Mouse (Mus musculus) ES-Bruce4 (cell line): ENCODE data around the gene Ltc4s. TPM values are rescaled to one million over a fixed set of nuclear protein-coding genes. Genes with fewer than 3 reads are reported as not detected.

ENCODE experiments used
- H3K27ac ChIP-seq: 2 replicates; pipeline ENCODE4 v1.5.1; 2012; ENCODE audit warnings: low read length, inconsistent platforms; ENCODE audit not compliant: insufficient read depth
- H3K27me3 ChIP-seq: 2 replicates; pipeline ENCODE4 v1.6.1; 2012; ENCODE audit warnings: mild to moderate bottlenecking, low read length, inconsistent platforms; ENCODE audit not compliant: control insufficient read depth, poor library complexity, insufficient read depth, severe bottlenecking
- H3K36me3 ChIP-seq: 2 replicates; pipeline ENCODE4 v1.6.1; 2012; ENCODE audit warnings: inconsistent platforms, mild to moderate bottlenecking, low read length, moderate library complexity; ENCODE audit not compliant: control insufficient read depth, poor library complexity, insufficient read depth, severe bottlenecking
- H3K4me1 ChIP-seq: one replicate; pipeline ENCODE4 v1.8.1; 2011; ENCODE audit warnings: low read length; ENCODE audit not compliant: control insufficient read depth, insufficient read depth
- H3K4me3 ChIP-seq: 2 replicates; pipeline ENCODE4 v1.5.1; 2011; ENCODE audit warnings: low read depth, mild to moderate bottlenecking, low read length
- H3K9ac ChIP-seq: 2 replicates; pipeline ENCODE4 v1.6.1; 2012; ENCODE audit warnings: low read depth, mild to moderate bottlenecking, inconsistent platforms; ENCODE audit not compliant: poor library complexity, severe bottlenecking
- H3K9me3 ChIP-seq: replicated peaks from 2 replicates; pipeline ENCODE4 v1.6.1; 2012; ENCODE audit warnings: mild to moderate bottlenecking, low read length, inconsistent platforms; ENCODE audit not compliant: control insufficient read depth, poor library complexity, insufficient read depth, severe bottlenecking
- CTCF ChIP-seq: IDR thresholded peaks from one replicate; pipeline ENCODE4 v1.8.1; 2011; ENCODE audit warnings: low read depth, low read length
- EP300 ChIP-seq: IDR thresholded peaks from 2 replicates; pipeline ENCODE4 v1.6.1; 2011; ENCODE audit warnings: low read depth, low read length; ENCODE audit not compliant: insufficient read depth
- POLR2A ChIP-seq: IDR thresholded peaks from one replicate; pipeline ENCODE4 v1.8.1; 2011; ENCODE audit warnings: low read length; ENCODE audit not compliant: insufficient read depth
- polyA plus RNA-seq: library from polyadenylated mRNA; stranded (reverse); fragments of >200 nt; gene quantifications from 2 replicates; pipeline ENCODE4 v1.2.4, GENCODE M21; 2011; ENCODE audit warnings: low read depth; ENCODE audit not compliant: missing spikeins, insufficient read depth, insufficient read length

The Ltc4s gene
- polyA plus RNA-seq, 1 experiment: 2.7 TPM

DNA sequence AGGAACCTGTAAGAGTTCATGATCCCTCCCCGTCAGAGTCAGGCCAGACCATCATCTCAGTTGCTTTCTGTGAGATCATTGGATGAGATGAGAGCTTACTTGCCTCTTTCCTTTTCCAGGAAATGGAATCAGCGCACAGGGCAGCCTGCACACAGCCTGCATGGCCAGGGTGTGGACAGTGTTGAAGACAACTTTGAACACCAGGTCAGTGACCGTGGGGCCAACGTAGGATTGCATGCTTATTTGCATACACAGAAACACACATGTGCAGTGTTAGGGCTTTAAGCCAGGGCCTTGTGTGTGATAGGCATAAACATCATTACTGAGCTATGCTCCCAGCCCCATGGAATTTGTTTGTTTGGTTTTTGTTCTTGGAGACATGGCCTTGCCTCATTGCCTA is 40.9 kb downstream of the Ltc4s start:
- Histone ChIP-seq H3K4me1 (no peaks in the 10 kb centered on the region), H3K27me3 (no peaks in the 10 kb centered on the region), H3K27ac (no peak overlapping the region), H3K9me3 (no peaks in the 10 kb centered on the region), H3K4me3 (no peak overlapping the region), H3K36me3 (peaks cover 37% of the 10 kb centered on the region), H3K9ac (no peak overlapping the region)
- TF ChIP-seq POLR2A (no peak), EP300 (no peak)

DNA sequence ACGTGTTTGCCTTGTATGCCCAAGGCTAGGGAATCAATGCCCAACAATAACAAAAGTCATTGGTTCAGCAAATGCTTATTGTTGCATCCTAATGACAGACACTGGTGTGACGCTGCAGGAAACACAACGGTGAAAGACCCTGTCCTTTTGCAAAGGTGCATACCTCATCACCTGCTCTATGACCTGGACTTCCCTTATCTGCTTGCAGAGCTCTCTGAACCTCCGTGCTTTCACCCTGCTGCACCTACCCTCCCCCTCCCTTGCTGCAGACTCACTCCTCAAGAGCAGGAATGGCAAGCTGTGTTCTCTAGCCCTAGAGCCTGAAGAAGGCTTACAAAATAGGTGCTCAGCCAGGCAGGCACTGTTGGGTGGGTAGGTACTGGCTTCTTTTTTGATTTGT is 43.6 kb downstream of the Ltc4s start:
- Histone ChIP-seq H3K9me3 (no peaks in the 10 kb centered on the region), H3K4me1 (no peaks in the 10 kb centered on the region), H3K27me3 (no peaks in the 10 kb centered on the region), H3K27ac (no peak overlapping the region), H3K4me3 (no peak overlapping the region), H3K36me3 (peaks cover 11% of the 10 kb centered on the region), H3K9ac (no peak overlapping the region)
- TF ChIP-seq POLR2A: no peak

DNA sequence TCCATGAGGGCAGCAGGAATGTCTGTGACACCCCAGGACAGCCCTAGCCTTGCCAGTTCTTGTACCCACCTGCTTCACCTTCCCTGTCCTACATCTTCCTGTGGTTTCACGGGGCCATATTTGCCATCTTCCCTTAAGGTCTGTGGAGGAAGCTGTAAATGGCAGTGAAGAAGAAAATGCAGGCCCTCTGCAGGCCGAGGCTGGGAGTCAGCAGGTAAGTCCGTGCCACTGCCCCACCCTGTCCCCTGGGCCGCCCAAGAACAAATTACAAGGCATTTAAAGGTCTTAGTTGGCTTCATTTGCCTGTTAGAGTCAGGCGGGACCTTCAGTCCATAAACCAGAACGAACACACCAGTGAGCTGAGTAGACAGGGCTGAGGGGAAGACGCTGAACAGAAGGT is 44.3 kb downstream of the Ltc4s start:
- Histone ChIP-seq H3K27ac (no peak overlapping the region), H3K4me1 (no peaks in the 10 kb centered on the region), H3K4me3 (0 out of 2 replicates have a peak overlapping the region, but pooled peaks have one; percentile 9), H3K36me3 (peaks cover 4% of the 10 kb centered on the region), H3K27me3 (no peaks in the 10 kb centered on the region), H3K9me3 (no peaks in the 10 kb centered on the region), H3K9ac (no peak overlapping the region)
- TF ChIP-seq POLR2A: no peak
- TF ChIP-seq CTCF: no peak
- no peak for TF ChIP-seq EP300

DNA sequence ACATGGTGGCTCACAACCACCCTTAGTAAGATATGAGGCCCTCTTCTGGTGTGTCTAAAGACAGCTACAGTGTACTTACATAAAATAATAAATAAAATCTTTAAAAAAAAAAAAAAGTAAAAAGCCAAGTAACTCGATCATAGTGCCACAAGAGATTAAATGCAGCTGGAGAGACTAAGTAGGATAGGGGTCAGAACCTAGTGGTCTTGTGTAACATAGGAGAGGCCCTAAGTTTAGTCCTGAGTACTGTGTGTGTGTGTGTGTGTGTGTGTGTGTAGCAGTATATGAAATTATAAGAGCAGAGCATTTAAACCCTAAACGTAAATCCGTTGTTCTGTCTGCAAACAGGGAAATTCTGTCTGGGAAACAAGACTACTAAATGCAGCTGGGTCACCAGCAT is 46.1 kb downstream of the Ltc4s start:
- no peaks in the 10 kb centered on the region for H3K27me3 ChIP-seq
- H3K36me3 ChIP-seq: no peaks in the 10 kb centered on the region
- H3K4me1 ChIP-seq: no peaks in the 10 kb centered on the region
- H3K27ac ChIP-seq: no peak overlapping the region
- H3K4me3 ChIP-seq: no peak overlapping the region
- H3K9me3 ChIP-seq: no peaks in the 10 kb centered on the region
- TF ChIP-seq POLR2A: no peak
- no peak for TF ChIP-seq EP300
- no peak for TF ChIP-seq CTCF
- H3K9ac ChIP-seq: no peak overlapping the region

DNA sequence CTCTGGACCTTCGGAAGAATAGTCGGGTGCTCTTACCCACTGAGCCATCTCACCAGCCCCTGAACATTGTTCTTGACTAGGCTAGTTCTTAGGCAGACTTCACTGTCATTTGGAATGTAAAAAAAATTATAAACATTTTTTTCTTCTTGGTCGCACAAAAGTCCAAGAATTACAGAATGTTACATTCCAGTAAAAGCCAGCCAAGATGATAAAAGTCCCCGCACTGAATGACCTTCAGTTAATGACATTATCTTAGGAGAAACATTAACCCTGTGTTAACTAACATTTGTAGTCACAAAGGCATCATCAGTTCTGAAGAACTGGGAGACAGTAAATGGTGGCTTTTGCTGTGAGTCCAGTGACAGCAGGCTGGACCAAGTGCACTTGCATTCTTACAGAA is 48.1 kb downstream of the Ltc4s start:
- no peak overlapping the region for H3K4me3 ChIP-seq

DNA sequence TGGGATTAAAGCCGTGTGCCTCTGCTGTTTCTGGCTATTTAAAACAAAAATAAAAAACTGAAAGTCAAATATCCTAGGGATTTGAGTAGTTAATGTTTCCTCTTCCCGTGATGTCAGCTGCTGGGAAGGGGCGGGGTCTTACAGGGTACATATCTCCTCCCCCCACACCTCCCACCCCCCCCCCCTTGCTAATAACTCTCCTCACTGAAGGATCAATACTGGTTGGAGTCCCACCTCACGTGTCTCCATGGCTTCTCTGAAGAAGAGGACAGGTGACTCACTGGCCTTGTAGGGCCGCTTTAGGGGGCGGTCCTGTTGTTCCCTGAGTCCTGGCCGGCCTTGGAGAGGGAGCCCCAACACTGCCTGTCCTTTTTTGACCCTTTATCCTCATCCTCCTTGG is 49.7 kb downstream of the Ltc4s start:
- TF ChIP-seq POLR2A: no peak
- TF ChIP-seq CTCF: no peak
- TF ChIP-seq EP300: no peak
- H3K4me1 ChIP-seq: no peaks in the 10 kb centered on the region
- no peak overlapping the region for H3K27ac ChIP-seq
- no peak overlapping the region for H3K9ac ChIP-seq
- H3K36me3 ChIP-seq: no peaks in the 10 kb centered on the region
- no peaks in the 10 kb centered on the region for H3K9me3 ChIP-seq
- no peaks in the 10 kb centered on the region for H3K27me3 ChIP-seq
- no peak overlapping the region for H3K4me3 ChIP-seq

More for the DNA sequence above, 48.1 kb downstream of the Ltc4s start:
- TF ChIP-seq POLR2A: no peak
- TF ChIP-seq CTCF: no peak
- no peak for TF ChIP-seq EP300
- Histone ChIP-seq H3K9ac (no peak overlapping the region), H3K27ac (no peak overlapping the region), H3K27me3 (no peaks in the 10 kb centered on the region), H3K9me3 (no peaks in the 10 kb centered on the region), H3K36me3 (no peaks in the 10 kb centered on the region), H3K4me1 (no peaks in the 10 kb centered on the region)

Other genes with a start within 250 kb of the Ltc4s start
- 21.8 and 22.1 TPM in 2 replicates for gene Rnf130, start 213.3 kb downstream of the Ltc4s start, polyA plus RNA-seq
- gene Tbc1d9b, start 107.2 kb downstream of the Ltc4s start, polyA plus RNA-seq: 28.6 and 30.6 TPM in 2 replicates
- gene Mrnip, start 64.2 kb downstream of the Ltc4s start, polyA plus RNA-seq: 11.0 and 12.8 TPM in 2 replicates
- gene Sqstm1, start 27.8 kb downstream of the Ltc4s start, polyA plus RNA-seq: 208 and 259 TPM in 2 replicates
- gene Mgat4b, start 27.7 kb downstream of the Ltc4s start, polyA plus RNA-seq: 30.8 and 37.0 TPM in 2 replicates
- 13.7 and 14.1 TPM in 2 replicates for gene Maml1, start 53.7 kb upstream of the Ltc4s start, polyA plus RNA-seq
- gene Canx, start 87.1 kb upstream of the Ltc4s start, polyA plus RNA-seq: 628 and 681 TPM in 2 replicates
- gene Cby3, start 115.8 kb upstream of the Ltc4s start, polyA plus RNA-seq: not detected in 2 replicates
- gene Hnrnph1, start 138.4 kb upstream of the Ltc4s start, polyA plus RNA-seq: 531 and 559 TPM in 2 replicates
- 13.0 and 13.8 TPM in 2 replicates for gene Rufy1, start 192.5 kb upstream of the Ltc4s start, polyA plus RNA-seq